Mouse (Mus musculus): ENCODE measurements around the gene Prmt7. TPM values are rescaled to one million over a fixed set of nuclear protein-coding genes. Genes with fewer than 3 reads are reported as not detected.
A peak's percentile ranks its signal among the peaks of the same experiment; 100 is the strongest.
"Not testable (repeated sequence)": the region's sequence is repeated elsewhere in the genome, so short reads cannot be mapped to it uniquely, and the experiment has no call there.

The Prmt7 gene
- total RNA-seq, 2 experiments from 2014 or later = 34.2 to 38.2 TPM

DNA sequence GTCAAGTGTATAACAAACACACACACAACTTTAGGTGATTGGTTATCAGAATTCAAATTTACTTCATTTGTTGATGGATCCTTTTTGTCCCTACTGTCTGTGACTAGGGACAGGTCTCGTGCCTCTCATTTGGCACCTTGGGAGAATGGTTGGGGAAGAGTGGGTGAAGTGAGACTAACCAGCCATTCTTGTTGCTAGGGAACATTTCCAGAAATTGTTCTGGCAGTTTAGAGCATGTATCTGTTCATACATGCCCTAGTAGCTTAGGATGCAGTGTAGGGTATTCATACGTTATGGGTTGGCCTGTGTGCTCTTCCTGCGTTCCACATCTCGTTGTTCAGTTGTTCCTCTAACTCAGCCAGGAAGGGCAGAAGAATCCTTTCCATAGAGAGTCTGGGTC is 21.6 kb upstream of the Prmt7 start:
- DNase-seq (ENCODE audit: low spot score in 2 of 2) = no peak
- Histone ChIP-seq H3K4me3 (no peak overlapping the region), H3K27ac (no peak overlapping the region)
- no peak for TF ChIP-seq CTCF (conservative IDR thresholded peaks at IDR 0.05)

DNA sequence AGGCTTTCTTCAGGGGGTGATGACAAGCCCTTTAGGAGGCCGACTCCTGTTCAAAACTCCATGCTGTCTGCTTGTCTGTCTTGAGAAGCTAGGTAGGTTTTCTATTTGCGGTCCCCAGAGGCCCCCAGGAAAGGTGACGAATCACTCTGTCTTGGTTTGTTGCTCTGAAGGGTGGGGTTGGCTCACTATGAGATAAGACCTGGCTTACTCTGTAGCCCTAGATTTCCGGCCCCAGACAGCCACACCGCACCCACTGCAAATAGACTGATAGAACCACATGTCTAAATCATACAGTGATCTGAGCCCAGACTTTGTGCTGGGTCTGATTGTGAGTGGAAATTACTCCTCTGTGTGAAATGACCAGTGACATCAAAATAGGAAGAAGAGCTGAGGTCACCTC is 19.1 kb upstream of the Prmt7 start:
- H3K27ac ChIP-seq = no peak overlapping the region
- no peak overlapping the region for H3K4me3 ChIP-seq
- DNase-seq (ENCODE audit: low spot score in 2 of 2) = no peak
- no peak for TF ChIP-seq CTCF (conservative IDR thresholded peaks at IDR 0.05)

DNA sequence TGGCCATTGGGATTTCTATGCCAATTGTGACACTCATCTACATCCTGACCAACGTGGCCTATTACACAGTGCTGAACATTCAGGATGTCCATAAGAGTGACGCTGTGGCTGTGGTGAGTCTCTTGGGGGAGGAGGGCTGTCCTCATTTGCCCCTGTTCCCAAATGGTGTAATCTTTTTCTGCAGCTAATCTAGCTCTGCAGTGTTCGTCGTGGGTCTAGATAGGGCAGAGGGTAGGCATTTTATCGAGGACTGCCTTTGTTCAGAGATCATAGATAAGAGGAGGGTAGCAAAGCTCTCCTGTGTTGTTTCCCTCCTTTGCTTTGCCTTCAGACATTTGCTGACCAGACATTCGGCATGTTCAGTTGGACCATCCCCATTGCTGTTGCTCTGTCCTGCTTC is 17.6 kb upstream of the Prmt7 start:
- H3K4me3 ChIP-seq = no peak overlapping the region
- DNase-seq (ENCODE audit: low spot score in 2 of 2) = no peak
- no peak for TF ChIP-seq CTCF (conservative IDR thresholded peaks at IDR 0.05)
- no peak overlapping the region for H3K27ac ChIP-seq

DNA sequence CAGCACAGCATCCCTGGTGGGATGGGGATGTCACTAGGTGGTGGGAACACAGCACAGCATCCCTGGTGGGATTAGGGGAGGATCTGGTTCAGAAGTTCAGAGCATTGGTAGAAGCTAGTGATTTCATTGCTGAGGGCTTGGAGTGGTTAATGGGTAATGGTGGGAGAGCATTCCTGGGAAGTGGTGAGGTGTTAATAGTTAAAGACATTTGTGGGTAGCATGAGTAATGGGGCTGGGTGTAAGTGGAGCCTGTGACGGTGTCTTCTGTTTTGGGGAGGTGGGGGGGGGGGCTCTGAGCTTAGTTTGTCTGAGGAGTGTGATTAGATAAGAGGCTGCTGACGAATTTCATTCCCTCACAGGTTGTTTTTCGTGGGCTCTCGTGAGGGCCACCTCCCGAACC is 16.7 kb upstream of the Prmt7 start:
- no peak for TF ChIP-seq CTCF (conservative IDR thresholded peaks at IDR 0.05)
- no peak overlapping the region for H3K4me3 ChIP-seq

DNA sequence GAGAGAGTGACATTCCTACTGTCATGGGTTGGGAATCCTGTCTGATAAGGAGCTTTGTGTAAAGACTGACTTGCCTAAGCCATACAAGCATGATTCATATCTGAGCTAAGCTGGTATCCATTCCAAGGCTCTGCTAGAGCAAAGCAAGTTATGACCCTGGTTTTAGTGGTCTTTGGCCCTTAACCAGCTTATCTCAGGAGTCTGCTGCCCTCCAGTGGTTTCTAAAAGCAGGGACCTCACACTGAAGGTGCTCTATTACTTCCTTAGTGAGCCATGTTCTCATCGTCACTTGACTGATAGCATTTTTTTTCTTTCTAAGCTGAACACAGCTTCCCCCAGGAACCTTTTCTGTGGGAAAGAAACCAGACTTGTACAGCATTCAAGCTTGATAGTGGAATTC is 12.0 kb upstream of the Prmt7 start:
- TF ChIP-seq CTCF (conservative IDR thresholded peaks at IDR 0.05) = peak; percentile 81
- Histone ChIP-seq H3K4me3 (no peak overlapping the region), H3K27ac (0 out of 2 replicates have a peak overlapping the region, but pooled peaks have one; percentile 6)
- DNase-seq (ENCODE audit: low spot score in 2 of 2) = peak in 1 of 2 experiments; percentile 27

More for the DNA sequence above, 16.7 kb upstream of the Prmt7 start:
- no peak overlapping the region for H3K27ac ChIP-seq
- no peak for DNase-seq (ENCODE audit: low spot score in 2 of 2)

DNA sequence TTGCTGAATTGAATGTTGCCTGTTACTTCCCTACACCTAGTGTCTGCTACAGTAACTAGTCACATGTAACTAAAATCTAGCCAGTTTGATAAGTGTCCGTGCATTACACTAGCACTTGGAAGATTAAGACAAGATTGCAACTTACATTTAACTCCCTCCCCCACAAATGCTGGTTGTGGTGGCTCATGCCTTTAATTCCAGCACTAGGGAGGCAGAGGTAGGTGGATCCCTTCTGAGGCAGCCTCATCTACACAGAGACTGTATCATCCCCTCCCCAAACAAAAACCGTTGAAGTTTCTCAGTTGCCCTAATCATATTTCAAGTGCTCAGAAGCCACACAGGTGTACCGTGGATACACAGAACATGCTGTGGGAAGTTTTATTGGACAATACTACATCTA is 11.1 kb upstream of the Prmt7 start:
- not testable (repeated sequence) for DNase-seq (ENCODE audit: low spot score in 2 of 2); H3K27ac ChIP-seq; H3K4me3 ChIP-seq

DNA sequence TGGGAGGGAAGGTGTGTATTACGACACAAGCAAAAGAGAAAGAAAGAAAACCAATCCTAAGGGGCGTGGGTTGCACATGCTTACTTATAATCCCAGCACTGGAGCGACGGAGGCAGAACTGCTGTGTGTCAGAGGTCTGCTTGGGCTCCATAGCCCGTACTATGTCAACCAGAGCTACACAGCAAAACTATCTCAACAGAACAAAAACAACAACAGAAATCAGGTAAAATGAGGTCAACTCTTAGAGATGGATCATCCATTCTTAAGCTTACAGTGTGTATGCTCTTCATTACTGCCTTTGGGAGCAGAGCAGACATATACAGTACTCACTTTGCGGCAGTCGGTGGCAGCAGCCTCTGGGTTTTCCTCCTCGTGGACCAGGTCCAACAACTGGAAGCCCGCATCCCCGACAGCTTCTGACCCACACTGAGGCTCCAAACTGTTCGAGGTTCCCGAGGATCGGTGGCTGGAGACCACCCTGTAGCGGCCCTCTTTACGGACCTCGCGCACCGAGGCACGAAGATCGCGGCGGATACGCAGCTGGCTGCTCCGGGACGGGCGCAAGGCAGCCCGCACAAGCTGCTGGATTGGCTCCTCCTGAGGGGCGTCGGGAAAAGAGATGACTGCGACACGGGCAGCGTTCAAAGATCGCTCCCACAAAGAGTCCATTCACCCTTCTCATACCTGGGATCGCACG is 553 bp upstream of the Prmt7 start:
- Histone ChIP-seq H3K4me3 (peak overlapping the region; percentile 99), H3K27ac (peak overlapping the region; percentile 97)
- TF ChIP-seq CTCF (conservative IDR thresholded peaks at IDR 0.05) = no peak
- peak in 1 of 2 experiments; percentile 47 for DNase-seq (ENCODE audit: low spot score in 2 of 2)

DNA sequence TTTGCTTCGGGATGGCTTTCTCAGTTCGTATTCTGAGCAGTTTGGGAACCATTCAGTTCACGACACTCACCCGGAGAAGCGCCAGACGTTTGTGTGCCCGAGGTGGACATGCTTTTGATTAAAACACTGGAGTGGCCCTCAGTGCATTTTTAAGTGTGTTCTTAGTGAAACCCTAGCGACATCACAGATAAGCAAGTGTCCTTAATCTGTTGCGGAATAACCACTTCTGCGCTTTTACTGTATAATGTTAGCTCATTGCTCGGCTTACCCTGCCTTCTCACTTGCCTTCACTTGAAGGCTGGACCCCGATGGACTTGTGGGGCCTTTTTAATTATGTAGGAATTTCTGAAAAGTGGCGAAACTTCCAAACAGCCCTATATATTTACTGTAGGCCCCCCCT is 685 bp downstream of the Prmt7 start:
- no peak for TF ChIP-seq CTCF (conservative IDR thresholded peaks at IDR 0.05)
- peak overlapping the region; percentile 97 for H3K27ac ChIP-seq
- no peak for DNase-seq (ENCODE audit: low spot score in 2 of 2)
- H3K4me3 ChIP-seq = peak overlapping the region; percentile 99

DNA sequence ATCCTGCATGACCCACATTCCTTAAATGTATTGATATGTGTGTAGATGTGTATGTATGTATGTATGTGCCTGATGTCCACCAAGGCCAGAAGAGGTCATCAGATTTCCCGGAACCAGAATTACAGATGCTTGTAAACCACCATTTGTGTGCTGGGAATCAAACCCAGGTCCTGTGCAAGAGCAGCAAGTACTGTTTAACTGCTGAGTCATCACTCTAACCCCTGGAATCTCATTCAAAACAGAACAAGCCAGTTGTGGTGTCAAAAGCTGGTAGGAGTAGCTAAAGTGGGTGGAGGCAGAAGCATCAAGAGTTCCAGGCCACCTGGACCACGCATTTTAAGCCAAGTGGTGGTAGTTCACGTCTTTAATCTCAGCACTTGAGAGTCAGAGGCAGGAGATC is 3.2 kb downstream of the Prmt7 start:
- no peak for TF ChIP-seq CTCF (conservative IDR thresholded peaks at IDR 0.05)
- no peak for DNase-seq (ENCODE audit: low spot score in 2 of 2)
- Histone ChIP-seq H3K4me3 (no peak overlapping the region), H3K27ac (no peak overlapping the region)

DNA sequence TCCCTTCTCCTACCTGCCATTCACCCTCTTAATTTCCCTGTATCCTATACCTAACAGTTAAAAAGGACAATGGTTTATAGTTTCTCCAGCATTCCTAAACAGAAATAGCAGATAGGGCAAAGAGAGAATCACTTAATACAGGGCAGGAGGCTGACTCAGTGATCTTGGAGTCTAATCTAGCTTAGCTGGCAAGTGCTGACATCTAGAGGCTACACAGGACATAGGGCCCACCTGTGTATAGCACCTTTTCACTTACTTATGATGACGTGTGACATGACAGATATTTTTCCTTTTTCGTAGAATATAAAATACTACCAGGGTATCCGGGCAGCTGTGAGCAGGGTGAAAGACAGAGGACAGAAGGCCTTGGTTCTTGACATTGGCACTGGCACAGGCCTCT is 8.9 kb downstream of the Prmt7 start:
- peak; percentile 47 for TF ChIP-seq CTCF (conservative IDR thresholded peaks at IDR 0.05)
- no peak for DNase-seq (ENCODE audit: low spot score in 2 of 2)
- H3K27ac ChIP-seq = no peak overlapping the region
- no peak overlapping the region for H3K4me3 ChIP-seq

DNA sequence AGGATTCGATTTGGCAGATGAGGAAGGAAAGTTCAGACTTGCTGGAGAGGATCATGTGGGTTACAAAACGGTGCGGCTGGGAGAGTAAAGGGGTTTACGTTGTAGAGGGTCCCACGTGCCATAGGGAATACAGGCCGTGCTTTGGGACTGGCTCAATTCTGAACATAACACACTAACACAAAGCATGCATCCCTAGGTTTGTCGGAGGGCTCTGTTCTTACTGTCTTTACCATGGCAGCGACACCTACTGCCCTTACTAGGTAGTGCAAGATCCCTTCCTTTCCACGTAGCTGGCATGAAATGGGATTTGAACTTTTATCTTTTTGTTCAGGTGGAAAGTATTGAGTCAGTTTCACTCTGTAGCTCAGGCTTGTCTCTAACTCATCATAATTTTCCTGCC is 15.9 kb downstream of the Prmt7 start:
- no peak overlapping the region for H3K4me3 ChIP-seq
- DNase-seq (ENCODE audit: low spot score in 2 of 2) = peak in 1 of 2 experiments; percentile 62
- peak; percentile 95 for TF ChIP-seq CTCF (conservative IDR thresholded peaks at IDR 0.05)
- H3K27ac ChIP-seq = no peak overlapping the region

DNA sequence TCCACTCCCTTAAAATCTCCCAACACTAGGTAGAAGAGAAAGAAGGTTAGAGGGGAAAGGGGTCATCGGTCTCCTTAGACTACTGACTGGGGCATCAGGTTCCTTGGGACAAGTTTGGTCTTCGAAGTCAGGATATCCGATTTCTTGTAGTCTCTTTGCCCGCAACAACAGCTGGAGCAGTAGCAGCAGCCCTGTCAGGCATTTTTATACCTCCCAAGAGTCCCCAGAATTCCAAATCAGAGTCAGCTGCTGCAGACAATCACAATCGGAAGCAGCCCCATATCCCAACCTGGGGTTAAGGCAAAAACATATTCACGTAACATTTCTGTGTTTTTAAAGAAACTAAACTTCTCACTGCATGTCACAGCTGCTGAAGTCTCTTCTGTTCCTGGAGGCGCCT is 20.8 kb downstream of the Prmt7 start:
- TF ChIP-seq CTCF (conservative IDR thresholded peaks at IDR 0.05) = no peak
- Histone ChIP-seq H3K27ac (no peak overlapping the region), H3K4me3 (no peak overlapping the region)
- DNase-seq (ENCODE audit: low spot score in 2 of 2) = no peak

DNA sequence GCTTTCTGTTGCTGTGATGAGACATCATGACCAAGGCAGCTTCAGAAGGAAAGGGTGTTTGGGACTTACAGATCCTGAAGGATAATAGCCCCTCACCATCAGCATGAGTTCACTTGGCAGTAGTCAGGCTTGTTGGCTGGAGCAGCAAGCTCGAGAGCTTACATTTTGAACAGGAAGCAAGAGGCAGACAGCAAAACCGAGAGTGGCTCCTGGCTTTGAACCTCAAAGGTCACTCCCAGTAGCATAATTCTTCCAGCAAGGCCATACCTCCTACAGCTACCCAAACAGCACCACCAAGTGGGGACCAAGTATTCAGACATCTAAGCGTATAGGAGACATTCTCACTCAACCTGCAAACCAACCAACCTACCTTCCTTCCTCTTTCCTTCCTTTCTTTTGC is 22.0 kb downstream of the Prmt7 start:
- TF ChIP-seq CTCF (conservative IDR thresholded peaks at IDR 0.05) = peak; percentile 22
- no peak overlapping the region for H3K4me3 ChIP-seq
- no peak overlapping the region for H3K27ac ChIP-seq
- DNase-seq (ENCODE audit: low spot score in 2 of 2) = no peak

DNA sequence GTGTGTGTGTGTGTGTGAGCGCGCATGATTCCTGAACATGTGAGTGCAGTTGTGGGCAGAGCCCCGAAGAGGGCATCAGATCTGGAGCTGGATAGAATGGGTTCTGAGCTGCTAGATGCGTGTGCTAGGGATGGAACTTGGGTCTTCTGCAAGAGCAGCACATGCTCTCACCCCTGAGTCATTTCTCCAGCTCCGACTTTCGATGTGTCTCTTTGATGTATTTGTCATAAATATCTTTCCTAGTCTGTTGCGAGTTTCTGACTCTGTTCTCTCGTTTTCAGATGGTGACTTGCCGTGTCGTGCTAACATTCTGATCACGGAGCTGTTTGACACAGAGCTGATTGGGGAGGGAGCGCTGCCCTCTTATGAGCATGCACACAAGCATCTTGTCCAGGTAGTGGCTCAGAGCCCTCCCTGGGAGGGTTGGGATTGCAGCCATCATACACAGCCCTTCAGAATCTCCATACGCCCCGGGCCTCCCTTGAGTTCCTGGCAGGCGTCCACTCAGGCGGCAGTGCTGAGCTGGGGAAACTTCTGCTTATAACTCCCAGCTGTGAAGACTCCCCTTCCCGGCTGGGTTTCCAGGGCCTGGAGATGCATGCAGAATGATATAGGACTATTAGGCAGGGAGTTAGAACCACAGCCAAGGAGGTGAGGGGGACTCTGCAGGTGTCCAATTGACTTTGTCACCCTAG is 24.0 kb downstream of the Prmt7 start:
- no peak overlapping the region for H3K4me3 ChIP-seq
- no peak for TF ChIP-seq CTCF (conservative IDR thresholded peaks at IDR 0.05)
- no peak overlapping the region for H3K27ac ChIP-seq
- DNase-seq (ENCODE audit: low spot score in 2 of 2) = no peak

Data from layer of hippocampus, adult 2 months (tissue).